Mouse (Mus musculus): ENCODE data around the gene Trim44. TPM values are rescaled to one million over a fixed set of nuclear protein-coding genes. Genes with fewer than 3 reads are reported as not detected.

Trim44 gene
- polyA plus RNA-seq, 1 experiment, result 97.4 TPM

- Histone ChIP-seq H3K4me3 (ENCODE audit: insufficient read depth, low read length) (no peak overlapping the region), H3K27ac (ENCODE audit: insufficient read depth, low read length) (no peak overlapping the region), H3K4me1 (ENCODE audit: control insufficient read depth, insufficient read depth, low read length) (no peaks in the 10 kb centered on the region)
- TF ChIP-seq CTCF (IDR thresholded peaks at IDR 0.05; ENCODE audit: borderline replicate concordance, insufficient read depth, low read length), result no peak
- TF ChIP-seq POLR2A (IDR thresholded peaks at IDR 0.05; ENCODE audit: low read depth, low read length), result no peak
Measured at GRCm38 (mm10) chr2:102341429-102341828, 66.2 kb downstream of the Trim44 start.

- H3K4me3 ChIP-seq (ENCODE audit: insufficient read depth, low read length), result no peak overlapping the region
- no peak overlapping the region for H3K27ac ChIP-seq (ENCODE audit: insufficient read depth, low read length)
- TF ChIP-seq CTCF (IDR thresholded peaks at IDR 0.05; ENCODE audit: borderline replicate concordance, insufficient read depth, low read length) (no peak), POLR2A (IDR thresholded peaks at IDR 0.05; ENCODE audit: low read depth, low read length) (no peak)
- H3K4me1 ChIP-seq (ENCODE audit: control insufficient read depth, insufficient read depth, low read length), result no peaks in the 10 kb centered on the region
Measured at GRCm38 (mm10) chr2:102336816-102337215, 70.8 kb downstream of the Trim44 start.

GRCm38 (mm10) chr2:102331932-102332331 lies 75.7 kb downstream of the Trim44 start:
- TF ChIP-seq POLR2A (IDR thresholded peaks at IDR 0.05; ENCODE audit: low read depth, low read length) (no peak), CTCF (IDR thresholded peaks at IDR 0.05; ENCODE audit: borderline replicate concordance, insufficient read depth, low read length) (no peak)

GRCm38 (mm10) chr2:102331092-102331491 lies 76.5 kb downstream of the Trim44 start:
- Histone ChIP-seq H3K4me1 (ENCODE audit: control insufficient read depth, insufficient read depth, low read length) (no peaks in the 10 kb centered on the region), H3K4me3 (ENCODE audit: insufficient read depth, low read length) (no peak overlapping the region), H3K27ac (ENCODE audit: insufficient read depth, low read length) (no peak overlapping the region)
- TF ChIP-seq CTCF (IDR thresholded peaks at IDR 0.05; ENCODE audit: borderline replicate concordance, insufficient read depth, low read length) (no peak), POLR2A (IDR thresholded peaks at IDR 0.05; ENCODE audit: low read depth, low read length) (no peak)

More at GRCm38 (mm10) chr2:102331932-102332331, 75.7 kb downstream of the Trim44 start:
- Histone ChIP-seq H3K4me1 (ENCODE audit: control insufficient read depth, insufficient read depth, low read length) (no peaks in the 10 kb centered on the region), H3K27ac (ENCODE audit: insufficient read depth, low read length) (no peak overlapping the region), H3K4me3 (ENCODE audit: insufficient read depth, low read length) (no peak overlapping the region)

- no peak overlapping the region for H3K27ac ChIP-seq (ENCODE audit: insufficient read depth, low read length)
- no peaks in the 10 kb centered on the region for H3K4me1 ChIP-seq (ENCODE audit: control insufficient read depth, insufficient read depth, low read length)
- TF ChIP-seq CTCF (IDR thresholded peaks at IDR 0.05; ENCODE audit: borderline replicate concordance, insufficient read depth, low read length) (no peak), POLR2A (IDR thresholded peaks at IDR 0.05; ENCODE audit: low read depth, low read length) (no peak)
- no peak overlapping the region for H3K4me3 ChIP-seq (ENCODE audit: insufficient read depth, low read length)
Measured at GRCm38 (mm10) chr2:102325921-102326320, 81.7 kb downstream of the Trim44 start.

- no peak for TF ChIP-seq POLR2A (IDR thresholded peaks at IDR 0.05; ENCODE audit: low read depth, low read length)
- no peak for TF ChIP-seq CTCF (IDR thresholded peaks at IDR 0.05; ENCODE audit: borderline replicate concordance, insufficient read depth, low read length)
- H3K4me3 ChIP-seq (ENCODE audit: insufficient read depth, low read length), result no peak overlapping the region
- no peaks in the 10 kb centered on the region for H3K4me1 ChIP-seq (ENCODE audit: control insufficient read depth, insufficient read depth, low read length)
- H3K27ac ChIP-seq (ENCODE audit: insufficient read depth, low read length), result no peak overlapping the region
Measured at GRCm38 (mm10) chr2:102324336-102324735, 83.3 kb downstream of the Trim44 start.

- no peak for TF ChIP-seq CTCF (IDR thresholded peaks at IDR 0.05; ENCODE audit: borderline replicate concordance, insufficient read depth, low read length)
- TF ChIP-seq POLR2A (IDR thresholded peaks at IDR 0.05; ENCODE audit: low read depth, low read length), result no peak
- H3K4me3 ChIP-seq (ENCODE audit: insufficient read depth, low read length), result no peak overlapping the region
- peaks cover 4% of the 10 kb centered on the region; the same call in 1 of the 2 replicates for H3K4me1 ChIP-seq (ENCODE audit: control insufficient read depth, insufficient read depth, low read length)
- no peak overlapping the region for H3K27ac ChIP-seq (ENCODE audit: insufficient read depth, low read length)
Measured at GRCm38 (mm10) chr2:102316540-102316939, 91.1 kb downstream of the Trim44 start.

GRCm38 (mm10) chr2:102315153-102315552 lies 92.5 kb downstream of the Trim44 start:
- Histone ChIP-seq H3K4me3 (ENCODE audit: insufficient read depth, low read length) (no peak overlapping the region), H3K27ac (ENCODE audit: insufficient read depth, low read length) (peak overlapping the region; percentile 34; the same call in 1 of the 2 replicates), H3K4me1 (ENCODE audit: control insufficient read depth, insufficient read depth, low read length) (peaks cover 4% of the 10 kb centered on the region; the same call in 1 of the 2 replicates)
- TF ChIP-seq CTCF (IDR thresholded peaks at IDR 0.05; ENCODE audit: borderline replicate concordance, insufficient read depth, low read length) (no peak), POLR2A (IDR thresholded peaks at IDR 0.05; ENCODE audit: low read depth, low read length) (no peak)

GRCm38 (mm10) chr2:102314610-102315009 lies 93.0 kb downstream of the Trim44 start:
- peaks cover 4% of the 10 kb centered on the region; the same call in 1 of the 2 replicates for H3K4me1 ChIP-seq (ENCODE audit: control insufficient read depth, insufficient read depth, low read length)
- no peak overlapping the region for H3K4me3 ChIP-seq (ENCODE audit: insufficient read depth, low read length)
- no peak for TF ChIP-seq POLR2A (IDR thresholded peaks at IDR 0.05; ENCODE audit: low read depth, low read length)
- TF ChIP-seq CTCF (IDR thresholded peaks at IDR 0.05; ENCODE audit: borderline replicate concordance, insufficient read depth, low read length), result no peak
- H3K27ac ChIP-seq (ENCODE audit: insufficient read depth, low read length), result peak overlapping the region; percentile 34; the same call in 1 of the 2 replicates

- TF ChIP-seq POLR2A (IDR thresholded peaks at IDR 0.05; ENCODE audit: low read depth, low read length) (no peak), CTCF (IDR thresholded peaks at IDR 0.05; ENCODE audit: borderline replicate concordance, insufficient read depth, low read length) (no peak)
- no peak overlapping the region for H3K4me3 ChIP-seq (ENCODE audit: insufficient read depth, low read length)
- H3K4me1 ChIP-seq (ENCODE audit: control insufficient read depth, insufficient read depth, low read length), result peaks cover 4% of the 10 kb centered on the region; the same call in 1 of the 2 replicates
- H3K27ac ChIP-seq (ENCODE audit: insufficient read depth, low read length), result no peak overlapping the region
Measured at GRCm38 (mm10) chr2:102314068-102314467, 93.6 kb downstream of the Trim44 start.
